9 mouse cellular contexts compared by ENCODE assay signal in the genomic region with DNA sequence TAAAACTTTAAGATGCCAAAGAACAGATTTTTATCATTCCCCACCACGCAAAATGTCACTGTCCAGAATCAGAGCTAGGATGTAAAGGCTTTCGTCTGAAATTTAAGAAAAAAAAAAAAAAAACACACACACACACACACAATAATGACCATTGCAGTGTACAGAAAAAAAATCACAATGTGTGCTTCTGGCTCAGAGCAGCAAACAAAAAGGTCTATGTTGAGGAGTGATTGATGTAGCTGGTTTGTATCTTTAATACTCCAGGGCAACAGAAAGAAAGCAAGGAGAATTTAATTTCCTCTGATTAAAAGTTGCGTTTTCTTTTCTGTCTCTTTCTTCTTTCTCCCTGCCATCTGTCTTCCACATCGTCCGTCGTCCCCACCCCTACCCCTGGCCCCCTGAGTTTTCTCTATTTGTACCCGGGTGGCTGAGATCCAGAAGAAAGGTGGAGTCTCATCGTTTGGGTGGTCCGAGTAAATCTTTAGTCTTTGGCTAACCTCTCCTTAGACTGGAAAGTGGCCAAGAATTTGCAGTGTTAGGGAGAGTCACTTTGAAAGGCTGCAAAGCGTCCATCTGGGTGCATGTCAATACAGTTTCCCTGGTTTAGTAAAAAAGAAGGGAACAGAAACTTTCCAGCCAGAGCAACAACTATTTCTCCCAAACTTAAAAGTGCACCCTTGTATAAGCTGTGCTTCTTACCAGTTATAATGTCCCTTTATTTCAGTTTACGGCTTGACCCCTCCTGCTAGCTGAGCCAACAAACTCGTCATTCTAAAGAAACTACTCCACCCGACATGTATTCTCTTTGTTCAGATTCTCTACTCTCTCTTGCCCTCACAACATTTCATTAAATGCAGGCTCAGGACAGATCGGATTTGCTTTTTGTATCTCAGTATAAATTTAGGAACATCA.
DNase-seq lines count a peak whose midpoint lies in the region; ATAC-seq and TF ChIP-seq lines count a peak whose summit lies in the region.
"Had no signal": no experiment of that assay in that cellular context is flagged by ENCODE, and none has a peak within 500 bp of the region (broad histone marks: within the 10 kb centered on the region; RNA-seq: fewer than 3 reads in every experiment).

No protein-coding gene starts in this region.

- H3K9me3 ChIP-seq in kidney, embryonic 14.5 days (ENCODE audit: control insufficient read depth, low read length) = no peaks in the 10 kb centered on the region
- no peaks in the 10 kb centered on the region for H3K9me3 ChIP-seq in forebrain, embryonic 11.5 days (ENCODE audit: control insufficient read depth, low read length)
- no peaks in the 10 kb centered on the region for H3K9me3 ChIP-seq in hindbrain, embryonic 13.5 days
- H3K9me3 ChIP-seq in midbrain, postnatal 0 days (ENCODE audit: low read length) = no peaks in the 10 kb centered on the region
- H3K9me3 ChIP-seq: liver, embryonic 13.5 days had no signal

- no peaks in the 10 kb centered on the region for H3K4me1 ChIP-seq in kidney, embryonic 14.5 days (ENCODE audit: control insufficient read depth, insufficient read depth, low read length)
- peaks cover 3% of the 10 kb centered on the region; the same call in 1 of the 2 replicates for H3K4me1 ChIP-seq in forebrain, embryonic 11.5 days (replicated peaks; ENCODE audit: control insufficient read depth, insufficient read depth, low read length)
- peaks cover 12% of the 10 kb centered on the region for H3K4me1 ChIP-seq in hindbrain, embryonic 13.5 days (replicated peaks)
- no peaks in the 10 kb centered on the region for H3K4me1 ChIP-seq in midbrain, postnatal 0 days (ENCODE audit: insufficient read depth, low read length)
- H3K4me1 ChIP-seq: liver, embryonic 13.5 days had no signal

- no peak for TF ChIP-seq CTCF in midbrain, postnatal 0 days (IDR thresholded peaks at IDR 0.05)

- DNase-seq in kidney, postnatal 25 days = no peak
- no peak for DNase-seq in forebrain, embryonic 11.5 days (ENCODE audit: low spot score)
- peak; percentile 84 for DNase-seq in midbrain, postnatal 0 days (ENCODE audit: low spot score)
- DNase-seq in frontal cortex, postnatal 14 days (ENCODE audit: low spot score in 2 of 2) = no peak
- no peak for DNase-seq in natural killer cell, adult 2 months (ENCODE audit: low spot score in 2 of 2)
- DNase-seq in thymus, adult 18-20 months = no peak
- DNase-seq: liver, embryonic 13.5 days had no signal

- H3K27me3 ChIP-seq in kidney, embryonic 14.5 days (ENCODE audit: control insufficient read depth, insufficient read depth, low read length) = no peaks in the 10 kb centered on the region
- no peaks in the 10 kb centered on the region for H3K27me3 ChIP-seq in forebrain, embryonic 11.5 days (ENCODE audit: control insufficient read depth, insufficient read depth, low read length)
- H3K27me3 ChIP-seq in hindbrain, embryonic 13.5 days = no peaks in the 10 kb centered on the region
- no peaks in the 10 kb centered on the region for H3K27me3 ChIP-seq in midbrain, postnatal 0 days (ENCODE audit: insufficient read depth, low read length)
- H3K27me3 ChIP-seq: liver, embryonic 13.5 days had no signal

- H3K9ac ChIP-seq in kidney, embryonic 14.5 days (ENCODE audit: low read depth, low read length) = no peak overlapping the region
- H3K9ac ChIP-seq in forebrain, embryonic 11.5 days (ENCODE audit: low read length) = no peak overlapping the region
- H3K9ac ChIP-seq in hindbrain, embryonic 13.5 days = no peak overlapping the region
- H3K9ac ChIP-seq in midbrain, postnatal 0 days (replicated peaks; ENCODE audit: low read length, poor library complexity, severe bottlenecking) = no peak overlapping the region
- H3K9ac ChIP-seq: liver, embryonic 13.5 days had no signal

- peak; percentile 78 for ATAC-seq in kidney, embryonic 14.5 days (ENCODE audit: low FRiP score, low TSS enrichment)
- ATAC-seq in forebrain, embryonic 11.5 days (replicated peaks; ENCODE audit: low FRiP score) = peak; percentile 83
- peak; percentile 78 for ATAC-seq in hindbrain, embryonic 13.5 days (ENCODE audit: low FRiP score)
- ATAC-seq in midbrain, postnatal 0 days (ENCODE audit: low FRiP score) = peak; percentile 27; the same call in 1 of the 2 replicates

- no peak overlapping the region for H3K4me3 ChIP-seq in kidney, embryonic 14.5 days (ENCODE audit: low read length)
- no peak overlapping the region for H3K4me3 ChIP-seq in forebrain, embryonic 11.5 days (ENCODE audit: low read depth, low read length)
- no peak overlapping the region for H3K4me3 ChIP-seq in hindbrain, embryonic 13.5 days
- H3K4me3 ChIP-seq in midbrain, postnatal 0 days (ENCODE audit: low read depth, low read length) = 0 out of 2 replicates have a peak overlapping the region, but pooled peaks have one; percentile 6
- H3K4me3 ChIP-seq: liver, embryonic 13.5 days had no signal

- WGBS in kidney, embryonic 14.5 days = 41% methylated on average over 14 of the region's 14 CpGs
- 24% methylated on average over 14 of the region's 14 CpGs for WGBS in forebrain, embryonic 11.5 days
- WGBS in hindbrain, embryonic 13.5 days = 16% methylated on average over 14 of the region's 14 CpGs
- 18% methylated on average over 14 of the region's 14 CpGs for WGBS in midbrain, postnatal 0 days

- H3K27ac ChIP-seq in kidney, embryonic 14.5 days (ENCODE audit: low read depth, low read length) = peak overlapping the region; percentile 55; the same call in 1 of the 2 replicates
- H3K27ac ChIP-seq in forebrain, embryonic 11.5 days (ENCODE audit: low read depth, low read length) = no peak overlapping the region
- H3K27ac ChIP-seq in hindbrain, embryonic 13.5 days = peak overlapping the region; percentile 64; the same call in 1 of the 2 replicates
- no peak overlapping the region for H3K27ac ChIP-seq in midbrain, postnatal 0 days (ENCODE audit: low read depth, low read length)
- H3K27ac ChIP-seq: liver, embryonic 13.5 days had no signal

- H3K36me3 ChIP-seq in kidney, embryonic 14.5 days (ENCODE audit: control insufficient read depth, insufficient read depth, low read length) = no peaks in the 10 kb centered on the region
- H3K36me3 ChIP-seq in forebrain, embryonic 11.5 days (ENCODE audit: control insufficient read depth, insufficient read depth, low read length) = no peaks in the 10 kb centered on the region
- no peaks in the 10 kb centered on the region for H3K36me3 ChIP-seq in hindbrain, embryonic 13.5 days
- H3K36me3 ChIP-seq in midbrain, postnatal 0 days (ENCODE audit: insufficient read depth, low read length) = no peaks in the 10 kb centered on the region
- H3K36me3 ChIP-seq: liver, embryonic 13.5 days had no signal

- H3K4me2 ChIP-seq in kidney, embryonic 14.5 days (replicated peaks; ENCODE audit: low read depth, low read length) = peak overlapping the region; percentile 21; the same call in 1 of the 2 replicates
- peak overlapping the region; percentile 16; the same call in 1 of the 2 replicates for H3K4me2 ChIP-seq in forebrain, embryonic 11.5 days (ENCODE audit: low read depth, low read length, severe bottlenecking)
- peak overlapping the region; percentile 33 for H3K4me2 ChIP-seq in hindbrain, embryonic 13.5 days
- peak overlapping the region; percentile 28 for H3K4me2 ChIP-seq in midbrain, postnatal 0 days (ENCODE audit: low read depth, low read length, poor library complexity, severe bottlenecking)
- H3K4me2 ChIP-seq: liver, embryonic 13.5 days had no signal

Comparison
In these comparisons a context has a peak if more than half of its experiments do, and no peak if none do; other contexts are left out.
1. ATAC-seq: peak in every context shown above with its lines; median percentile 83 in forebrain, embryonic 11.5 days; 78 in kidney, embryonic 14.5 days; 78 in hindbrain, embryonic 13.5 days; 27 in midbrain, postnatal 0 days.
2. H3K27ac ChIP-seq: peak in kidney, embryonic 14.5 days (single experiment) and hindbrain, embryonic 13.5 days (single experiment); none in forebrain, embryonic 11.5 days (single experiment) and midbrain, postnatal 0 days (single experiment).
3. Peak in every context shown above with its lines, with median percentiles within 50 percentile points of each other: H3K4me2 ChIP-seq.